Mouse (Mus musculus) left cerebral cortex, adult 18-20 months (tissue): ENCODE results near the gene Fktn. TPM values are rescaled to one million over a fixed set of nuclear protein-coding genes. Genes with fewer than 3 reads are reported as not detected.

Experiments
- DNase-seq, 2 experiments: peaks; one replicate each; pipeline ENCODE4 v3.0.0; 2021 to 2022; ENCODE audit warnings: low spot score in 2 of 2, mixed read lengths in 1 of 2
- total RNA-seq, 2 experiments: library from RNA; stranded (reverse); gene quantifications; 2 replicates each; pipeline ENCODE4 v1.2.3; 2021

Gene Fktn
- total RNA-seq, 2 experiments from 2014 or later: 26.8 to 28.3 TPM

DNA sequence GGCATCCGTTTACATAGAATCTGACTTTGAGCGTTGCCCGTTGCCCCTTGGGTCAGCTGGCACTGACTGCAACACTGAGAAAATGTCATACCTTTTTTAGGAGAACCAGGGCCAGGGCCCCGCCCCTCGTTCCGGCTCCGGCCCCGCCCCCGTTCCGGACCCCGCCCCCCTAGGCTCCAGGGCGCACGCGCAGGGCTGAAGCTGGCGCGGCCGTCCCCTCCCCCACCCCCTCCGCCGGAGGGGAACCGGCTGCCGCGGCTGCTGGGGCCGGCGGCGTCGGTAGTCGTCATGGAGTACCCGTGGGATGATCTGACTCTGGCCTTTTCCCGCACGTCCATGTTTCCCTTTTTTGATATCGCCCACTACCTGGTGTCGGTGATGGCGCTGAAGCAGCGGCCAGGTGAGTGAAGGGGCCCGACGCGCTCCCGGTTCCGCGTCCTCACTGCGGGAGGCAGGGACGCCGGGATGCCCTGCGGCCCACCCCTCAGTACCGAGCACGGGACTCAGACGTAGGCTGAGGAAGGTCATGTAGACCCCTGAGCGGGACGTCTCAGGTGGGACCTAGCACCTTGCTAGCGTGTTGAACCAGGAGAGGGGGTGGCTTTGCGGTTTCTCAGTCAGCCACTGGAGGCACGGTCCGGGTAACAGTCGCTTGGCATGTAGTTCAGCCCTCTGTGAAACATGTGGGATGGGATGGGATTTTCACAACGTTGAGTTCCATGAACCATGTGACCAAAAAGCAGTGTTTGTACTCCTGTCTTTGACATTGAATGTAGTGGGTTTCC is 112.2 kb downstream of the Fktn start, which contains the start of gene Tmem38b:
Gene Tmem38b, plus strand, starts transcription at position 225 of the 785 bp plus-strand sequence.
- DNase-seq: peak; percentile 70 to 76

- DNase-seq: no peak
These were observed 112.9 kb downstream of the Fktn start for GRCm38 (mm10) chr4:53826641-53827248.

Other genes starting within 250 kb of the Fktn start
- 10 to 100 TPM; 31.0 to 34.4 TPM for gene Fsd1l, start 82.5 kb upstream of the Fktn start, total RNA-seq
- under 1 TPM in 1 of 2 experiments, not detected in 1; 0.12 TPM for gene Tal2, start 65.7 kb downstream of the Fktn start, total RNA-seq
- 10 to 100 TPM; 10.3 to 14.5 TPM for gene Tmem38b, start 112.0 kb downstream of the Fktn start, total RNA-seq